Mouse (Mus musculus): ENCODE results near the gene Akr1b8. TPM values are rescaled to one million over a fixed set of nuclear protein-coding genes. Genes with fewer than 3 reads are reported as not detected.
A peak's percentile ranks its signal among the peaks of the same experiment; 100 is the strongest.

Akr1b8 gene
- polyA plus RNA-seq, 1 experiment: 2.0 TPM

- Histone ChIP-seq H3K4me1 (ENCODE audit: control insufficient read depth, insufficient read depth, insufficient read length, low read length) (no peaks in the 10 kb centered on the region; the same call in none of the 2 replicates), H3K4me3 (ENCODE audit: low read depth, low read length) (peak within 1 kb of the TSS; percentile 96), H3K27me3 (ENCODE audit: control insufficient read depth, insufficient read depth, low read length) (no peaks in the 10 kb centered on the region), H3K36me3 (ENCODE audit: control insufficient read depth, insufficient read depth, low read length) (peaks cover 3% of the 10 kb centered on the region), H3K27ac (ENCODE audit: insufficient read depth, low read depth, low read length) (peak within 1 kb of the TSS; percentile 92)
- WGBS: under 1% methylated on average over 17 of the region's 17 CpGs
- TF ChIP-seq POLR2A (IDR thresholded peaks at IDR 0.05; ENCODE audit: low read depth, low read length) (no peak), CTCF (IDR thresholded peaks at IDR 0.05; ENCODE audit: extremely low read depth, insufficient read length, insufficient replicate concordance, low read depth, low read length) (no peak)
Observed at GRCm38 (mm10) chr6:34384110-34384661, 30.3 kb downstream of the Akr1b8 start, which contains the start of gene Akr1b10. Gene Akr1b10 (plus strand): TSS chr6:34384218.

- Histone ChIP-seq H3K4me3 (ENCODE audit: low read depth, low read length) (peak overlapping the region; percentile 96), H3K27ac (ENCODE audit: insufficient read depth, low read depth, low read length) (peak overlapping the region; percentile 92), H3K36me3 (ENCODE audit: control insufficient read depth, insufficient read depth, low read length) (peaks cover 4% of the 10 kb centered on the region), H3K27me3 (ENCODE audit: control insufficient read depth, insufficient read depth, low read length) (no peaks in the 10 kb centered on the region), H3K4me1 (ENCODE audit: control insufficient read depth, insufficient read depth, insufficient read length, low read length) (no peaks in the 10 kb centered on the region; the same call in none of the 2 replicates)
- TF ChIP-seq POLR2A (IDR thresholded peaks at IDR 0.05; ENCODE audit: low read depth, low read length): no peak
- TF ChIP-seq CTCF (IDR thresholded peaks at IDR 0.05; ENCODE audit: extremely low read depth, insufficient read length, insufficient replicate concordance, low read depth, low read length): no peak
- 4% methylated on average over 13 of the region's 13 CpGs for WGBS
Observed at GRCm38 (mm10) chr6:34384701-34385370, 30.9 kb downstream of the Akr1b8 start.

GRCm38 (mm10) chr6:34388420-34389156, 34.7 kb downstream of the Akr1b8 start:
- 78% methylated on average over 4 of the region's 4 CpGs for WGBS

GRCm38 (mm10) chr6:34395897-34396296, 42.0 kb downstream of the Akr1b8 start:
- TF ChIP-seq POLR2A (IDR thresholded peaks at IDR 0.05; ENCODE audit: low read depth, low read length): no peak
- 75% methylated on average over 5 of the region's 5 CpGs for WGBS
- Histone ChIP-seq H3K36me3 (ENCODE audit: control insufficient read depth, insufficient read depth, low read length) (peaks cover 10% of the 10 kb centered on the region), H3K27me3 (ENCODE audit: control insufficient read depth, insufficient read depth, low read length) (no peaks in the 10 kb centered on the region), H3K27ac (ENCODE audit: insufficient read depth, low read depth, low read length) (no peak overlapping the region), H3K4me3 (ENCODE audit: low read depth, low read length) (no peak overlapping the region), H3K4me1 (ENCODE audit: control insufficient read depth, insufficient read depth, insufficient read length, low read length) (0 out of 2 replicates have a peak, but pooled peaks cover 2% of the 10 kb centered on the region)

More at GRCm38 (mm10) chr6:34388420-34389156, 34.7 kb downstream of the Akr1b8 start:
- Histone ChIP-seq H3K27me3 (ENCODE audit: control insufficient read depth, insufficient read depth, low read length) (no peaks in the 10 kb centered on the region), H3K27ac (ENCODE audit: insufficient read depth, low read depth, low read length) (no peak overlapping the region), H3K4me3 (ENCODE audit: low read depth, low read length) (no peak overlapping the region), H3K4me1 (ENCODE audit: control insufficient read depth, insufficient read depth, insufficient read length, low read length) (no peaks in the 10 kb centered on the region; the same call in none of the 2 replicates), H3K36me3 (ENCODE audit: control insufficient read depth, insufficient read depth, low read length) (peaks cover 15% of the 10 kb centered on the region)
- no peak for TF ChIP-seq POLR2A (IDR thresholded peaks at IDR 0.05; ENCODE audit: low read depth, low read length)
- TF ChIP-seq CTCF (IDR thresholded peaks at IDR 0.05; ENCODE audit: extremely low read depth, insufficient read length, insufficient replicate concordance, low read depth, low read length): no peak

GRCm38 (mm10) chr6:34398431-34398830, 44.5 kb downstream of the Akr1b8 start:
- Histone ChIP-seq H3K27ac (ENCODE audit: insufficient read depth, low read depth, low read length) (no peak overlapping the region), H3K27me3 (ENCODE audit: control insufficient read depth, insufficient read depth, low read length) (no peaks in the 10 kb centered on the region), H3K4me3 (ENCODE audit: low read depth, low read length) (no peak overlapping the region), H3K4me1 (ENCODE audit: control insufficient read depth, insufficient read depth, insufficient read length, low read length) (peaks cover 4% of the 10 kb centered on the region; the same call in 1 of the 2 replicates), H3K36me3 (ENCODE audit: control insufficient read depth, insufficient read depth, low read length) (peaks cover 5% of the 10 kb centered on the region; the same call in 1 of the 2 replicates)
- no peak for TF ChIP-seq POLR2A (IDR thresholded peaks at IDR 0.05; ENCODE audit: low read depth, low read length)
- no peak for TF ChIP-seq CTCF (IDR thresholded peaks at IDR 0.05; ENCODE audit: extremely low read depth, insufficient read length, insufficient replicate concordance, low read depth, low read length)
- 88% methylated on average over 6 of the region's 6 CpGs for WGBS

GRCm38 (mm10) chr6:34399606-34400220, 45.8 kb downstream of the Akr1b8 start:
- 89% methylated on average over 13 of the region's 13 CpGs for WGBS
- Histone ChIP-seq H3K27ac (ENCODE audit: insufficient read depth, low read depth, low read length) (no peak overlapping the region), H3K4me3 (ENCODE audit: low read depth, low read length) (no peak overlapping the region), H3K36me3 (ENCODE audit: control insufficient read depth, insufficient read depth, low read length) (peaks cover 5% of the 10 kb centered on the region; the same call in 1 of the 2 replicates), H3K27me3 (ENCODE audit: control insufficient read depth, insufficient read depth, low read length) (no peaks in the 10 kb centered on the region), H3K4me1 (ENCODE audit: control insufficient read depth, insufficient read depth, insufficient read length, low read length) (peaks cover 4% of the 10 kb centered on the region; the same call in 1 of the 2 replicates)
- TF ChIP-seq CTCF (IDR thresholded peaks at IDR 0.05; ENCODE audit: extremely low read depth, insufficient read length, insufficient replicate concordance, low read depth, low read length) (no peak), POLR2A (IDR thresholded peaks at IDR 0.05; ENCODE audit: low read depth, low read length) (no peak)

Measured in small intestine, adult 2 months (tissue).